Mouse (Mus musculus): ENCODE measurements around the gene Fermt2.

DNA sequence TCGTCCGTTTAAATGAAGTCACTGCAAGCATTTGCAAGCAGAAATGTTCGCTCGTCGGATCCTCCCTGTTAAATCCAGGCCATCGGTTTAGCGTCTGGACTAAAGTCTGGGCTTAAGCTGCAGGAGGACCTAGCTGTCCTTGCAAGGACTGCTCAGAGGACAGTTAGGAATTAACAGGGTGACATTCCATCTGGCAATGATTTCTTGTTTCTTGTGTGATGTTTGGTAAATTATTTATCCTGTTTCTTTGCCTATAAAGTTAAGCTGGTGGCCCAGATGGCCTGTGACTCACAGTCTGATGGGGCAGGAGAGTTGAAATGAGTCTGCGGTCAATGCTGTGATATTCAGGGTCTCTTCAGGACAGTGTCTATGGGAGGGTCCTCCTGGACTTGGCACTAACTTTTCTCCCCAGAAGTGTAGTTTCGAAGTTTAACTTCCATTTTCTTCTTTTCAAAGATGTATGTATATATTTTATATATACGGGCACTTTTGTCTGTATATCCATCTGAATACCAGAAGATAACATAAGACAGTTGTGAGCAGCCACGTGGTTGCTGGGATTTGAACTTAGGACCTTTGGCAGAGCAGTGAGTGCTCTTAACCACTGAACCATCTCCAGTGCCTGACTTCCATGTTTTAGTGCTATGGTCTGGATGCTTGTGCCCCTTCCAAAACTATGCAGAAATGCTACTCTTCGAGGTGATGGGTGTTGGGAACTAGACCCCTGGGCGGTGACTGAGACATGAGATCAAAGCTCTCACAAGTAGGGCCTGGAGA lies 99.7 kb downstream of the Fermt2 start:
- TF ChIP-seq CTCF (IDR thresholded peaks at IDR 0.05; ENCODE audit: control insufficient read depth, insufficient read depth, insufficient replicate concordance, low read depth, low read length): no peak
- TF ChIP-seq POLR2A (IDR thresholded peaks at IDR 0.05; ENCODE audit: control insufficient read depth, low read depth, low read length): no peak
